Mouse (Mus musculus) thymus, adult 2 months (tissue): Measurements from ENCODE around the gene Adamtsl5. TPM values are rescaled to one million over a fixed set of nuclear protein-coding genes. Genes with fewer than 3 reads are reported as not detected.

Experiments
- DNase-seq: peaks from one replicate; pipeline ENCODE4 v3.0.0; 2021
- H3K27ac ChIP-seq: fragments of 200-500 bp; 2 replicates; pipeline ENCODE4 v1.5.1; 2012; ENCODE audit warnings: low read length, control low read depth; ENCODE audit not compliant: control insufficient read depth, insufficient read depth
- H3K27me3 ChIP-seq: fragments of 200-500 bp; 2 replicates; pipeline ENCODE4 v1.6.1; 2012; ENCODE audit warnings: mild to moderate bottlenecking, low read length, moderate library complexity, mixed read lengths; ENCODE audit not compliant: control insufficient read depth, insufficient read depth
- H3K36me3 ChIP-seq: fragments of 200-500 bp; 2 replicates; pipeline ENCODE4 v1.6.1; 2012; ENCODE audit warnings: mild to moderate bottlenecking, low read length, moderate library complexity; ENCODE audit not compliant: control insufficient read depth, insufficient read depth
- H3K4me1 ChIP-seq: fragments of 200-500 bp; replicated peaks from 2 replicates; pipeline ENCODE4 v1.6.1; 2012; ENCODE audit warnings: low read length; ENCODE audit not compliant: control insufficient read depth, insufficient read depth
- H3K4me3 ChIP-seq: fragments of 200-500 bp; 2 replicates; pipeline ENCODE4 v1.5.1; 2012; ENCODE audit warnings: mild to moderate bottlenecking, low read length, control low read depth, moderate library complexity; ENCODE audit not compliant: control insufficient read depth, insufficient read depth
- CTCF ChIP-seq: fragments of 200-500 bp; IDR thresholded peaks from 2 replicates; pipeline ENCODE4 v1.5.1; 2012; ENCODE audit warnings: mild to moderate bottlenecking, control low read depth, low read length, moderate library complexity, borderline replicate concordance; ENCODE audit not compliant: control insufficient read depth, poor library complexity, insufficient read depth; ENCODE audit errors: extremely low read depth
- POLR2A ChIP-seq: fragments of 200-500 bp; IDR thresholded peaks from 2 replicates; pipeline ENCODE4 v1.6.1; 2012; ENCODE audit warnings: mild to moderate bottlenecking, low read length, control low read depth, moderate library complexity; ENCODE audit not compliant: control insufficient read depth, poor library complexity, insufficient read depth; ENCODE audit errors: extremely low read depth
- WGBS: fragments of 180-500 bp; shearing (Covaris S2); methylation state at CpG from one replicate; pipeline ENCODE4 v1.1.7; 2018; 5-methylcytosine and 5-hydroxymethylcytosine counted together
- polyA plus RNA-seq: library from polyadenylated mRNA; depleted of rRNA; stranded (reverse); fragments of >200 nt; gene quantifications from 2 replicates; pipeline ENCODE4 v1.2.3, GENCODE M21; 2012; rRNA removed

The Adamtsl5 gene
- polyA plus RNA-seq = 4.6 and 9.0 TPM in 2 replicates

GRCm38 (mm10) chr10:80348244-80348781, at the start of gene Adamtsl5:
Gene Adamtsl5, minus strand, starts transcription at chr10:80348412.
- peak; percentile 66 for DNase-seq
- TF ChIP-seq POLR2A (no peak), CTCF (peak; percentile 96)
- Histone ChIP-seq H3K4me3 (peak within 1 kb of the TSS; percentile 20), H3K4me1 (peaks cover 14% of the 10 kb centered on the region), H3K27me3 (peaks cover 21% of the 10 kb centered on the region), H3K27ac (no peak within 1 kb of the TSS), H3K36me3 (no peaks in the 10 kb centered on the region)
- WGBS = 4% methylated on average over 42 of the region's 42 CpGs

- WGBS = 52% methylated on average over 8 of the region's 8 CpGs
- H3K36me3 ChIP-seq = peaks cover 25% of the 10 kb centered on the region
- H3K4me3 ChIP-seq = peak overlapping the region; percentile 18; the same call in 1 of the 2 replicates
- peaks cover 18% of the 10 kb centered on the region for H3K4me1 ChIP-seq
- H3K27ac ChIP-seq = no peak overlapping the region
- no peak for TF ChIP-seq CTCF
- no peak for DNase-seq
- no peaks in the 10 kb centered on the region for H3K27me3 ChIP-seq
These were observed 49.4 kb upstream of the Adamtsl5 start for GRCm38 (mm10) chr10:80397524-80398173.

GRCm38 (mm10) chr10:80396822-80397523, 48.8 kb upstream of the Adamtsl5 start:
- Histone ChIP-seq H3K4me3 (no peak overlapping the region), H3K27ac (no peak overlapping the region), H3K4me1 (peaks cover 18% of the 10 kb centered on the region), H3K36me3 (peaks cover 31% of the 10 kb centered on the region), H3K27me3 (no peaks in the 10 kb centered on the region)
- no peak for DNase-seq
- 92% methylated on average over 11 of the region's 11 CpGs for WGBS
- TF ChIP-seq POLR2A (no peak), CTCF (no peak)

- Histone ChIP-seq H3K4me3 (no peak overlapping the region), H3K4me1 (peaks cover 10% of the 10 kb centered on the region), H3K27me3 (no peaks in the 10 kb centered on the region), H3K27ac (no peak overlapping the region), H3K36me3 (peaks cover 38% of the 10 kb centered on the region)
- 98% methylated on average over 35 of the region's 35 CpGs for WGBS
- DNase-seq = no peak
- TF ChIP-seq CTCF (no peak), POLR2A (no peak)
These were observed 46.9 kb upstream of the Adamtsl5 start for GRCm38 (mm10) chr10:80395025-80395627.

- Histone ChIP-seq H3K27ac (no peak overlapping the region), H3K27me3 (no peaks in the 10 kb centered on the region), H3K36me3 (peaks cover 38% of the 10 kb centered on the region), H3K4me1 (peaks cover 16% of the 10 kb centered on the region), H3K4me3 (no peak overlapping the region)
- no peak for TF ChIP-seq CTCF
- no peak for TF ChIP-seq POLR2A
- 94% methylated on average over 5 of the region's 5 CpGs for WGBS
- DNase-seq = no peak
These were observed 44.5 kb upstream of the Adamtsl5 start for GRCm38 (mm10) chr10:80392687-80393086.

GRCm38 (mm10) chr10:80390697-80391096, 42.5 kb upstream of the Adamtsl5 start:
- no peak for DNase-seq
- no peak overlapping the region for H3K27ac ChIP-seq
- H3K4me1 ChIP-seq = peaks cover 26% of the 10 kb centered on the region
- H3K27me3 ChIP-seq = peaks cover 8% of the 10 kb centered on the region; the same call in 1 of the 2 replicates
- no peak overlapping the region for H3K4me3 ChIP-seq
- H3K36me3 ChIP-seq = peaks cover 38% of the 10 kb centered on the region
- TF ChIP-seq CTCF (no peak), POLR2A (no peak)
- 92% methylated on average over 9 of the region's 9 CpGs for WGBS
